Mouse (Mus musculus) lung, postnatal 4 days (tissue): ENCODE results near the gene Usp22.

Source experiments
- DNase-seq, 2 experiments: peaks; one replicate each; pipeline ENCODE4 v3.0.0; 2021

The Usp22 gene

GRCm38 (mm10) chr11:61102397-61103339 lies 72.2 kb downstream of the Usp22 start:
- no peak for DNase-seq
